Mouse (Mus musculus) erythroblast, embryonic 14.5 days (primary cell): Measurements from ENCODE around the gene Hrh2. TPM values are rescaled to one million over a fixed set of nuclear protein-coding genes. Genes with fewer than 3 reads are reported as not detected.

Experiments used
- H3K27me3 ChIP-seq: 2 replicates; pipeline ENCODE4 v1.6.1; 2012; ENCODE audit warnings: inconsistent platforms; ENCODE audit not compliant: control insufficient read depth
- H3K36me3 ChIP-seq: 2 replicates; pipeline ENCODE4 v1.6.1; 2012; ENCODE audit warnings: mild to moderate bottlenecking, inconsistent platforms; ENCODE audit not compliant: control insufficient read depth
- H3K4me1 ChIP-seq: 2 replicates; pipeline ENCODE4 v1.6.1; 2012; ENCODE audit warnings: inconsistent platforms; ENCODE audit not compliant: control insufficient read depth
- H3K4me3 ChIP-seq: replicated peaks from 2 replicates; pipeline ENCODE3; 2012; ENCODE audit warnings: moderate library complexity, mild to moderate bottlenecking, inconsistent platforms
- H3K9me3 ChIP-seq: 2 replicates; pipeline ENCODE4 v1.6.1; 2012; ENCODE audit warnings: low read length, inconsistent platforms, mixed read lengths; ENCODE audit not compliant: control insufficient read depth
- GATA1 ChIP-seq: IDR thresholded peaks from 2 replicates; pipeline ENCODE4 v1.6.1; 2012; ENCODE audit warnings: low read length, inconsistent platforms, mixed read lengths
- TAL1 ChIP-seq: IDR thresholded peaks from 3 replicates; pipeline ENCODE4 v1.6.1; 2012; ENCODE audit warnings: low read length, inconsistent platforms, mixed read lengths
- polyA plus RNA-seq: library from polyadenylated mRNA; stranded (reverse); fragments of >175 nt; gene quantifications from 2 replicates; pipeline ENCODE4 v1.2.3, GENCODE M21; 2012

Gene Hrh2
- polyA plus RNA-seq, 1 experiment = not detected

- Histone ChIP-seq H3K4me3 (no peak overlapping the region), H3K36me3 (no peaks in the 10 kb centered on the region), H3K9me3 (no peaks in the 10 kb centered on the region), H3K4me1 (no peaks in the 10 kb centered on the region), H3K27me3 (no peaks in the 10 kb centered on the region)
- TF ChIP-seq TAL1 (no peak), GATA1 (no peak)
These were observed 74.5 kb downstream of the Hrh2 start for GRCm38 (mm10) chr13:54266472-54266871.

GRCm38 (mm10) chr13:54269087-54269486 lies 77.2 kb downstream of the Hrh2 start:
- H3K27me3 ChIP-seq = no peaks in the 10 kb centered on the region
- TF ChIP-seq TAL1 (no peak), GATA1 (no peak)

GRCm38 (mm10) chr13:54269628-54270027 lies 77.7 kb downstream of the Hrh2 start:
- no peak overlapping the region for H3K4me3 ChIP-seq
- no peaks in the 10 kb centered on the region for H3K27me3 ChIP-seq
- no peaks in the 10 kb centered on the region for H3K36me3 ChIP-seq
- no peak for TF ChIP-seq GATA1
- TF ChIP-seq TAL1 = no peak
- no peaks in the 10 kb centered on the region for H3K4me1 ChIP-seq
- no peaks in the 10 kb centered on the region for H3K9me3 ChIP-seq

More at GRCm38 (mm10) chr13:54269087-54269486, 77.2 kb downstream of the Hrh2 start:
- Histone ChIP-seq H3K4me3 (no peak overlapping the region), H3K9me3 (no peaks in the 10 kb centered on the region), H3K36me3 (no peaks in the 10 kb centered on the region), H3K4me1 (no peaks in the 10 kb centered on the region)

GRCm38 (mm10) chr13:54272076-54272475 lies 80.1 kb downstream of the Hrh2 start:
- H3K4me1 ChIP-seq = no peaks in the 10 kb centered on the region
- H3K9me3 ChIP-seq = no peaks in the 10 kb centered on the region
- TF ChIP-seq GATA1 (no peak), TAL1 (no peak)
- no peak overlapping the region for H3K4me3 ChIP-seq
- H3K27me3 ChIP-seq = no peaks in the 10 kb centered on the region
- no peaks in the 10 kb centered on the region for H3K36me3 ChIP-seq

- no peaks in the 10 kb centered on the region for H3K36me3 ChIP-seq
- H3K27me3 ChIP-seq = no peaks in the 10 kb centered on the region
- no peaks in the 10 kb centered on the region for H3K4me1 ChIP-seq
- peaks cover 2% of the 10 kb centered on the region; the same call in 1 of the 2 replicates for H3K9me3 ChIP-seq
- no peak overlapping the region for H3K4me3 ChIP-seq
- TF ChIP-seq GATA1 = no peak
These were observed 85.5 kb downstream of the Hrh2 start for GRCm38 (mm10) chr13:54277406-54277805.

GRCm38 (mm10) chr13:54280366-54280765 lies 88.4 kb downstream of the Hrh2 start:
- H3K4me3 ChIP-seq = no peak overlapping the region
- peaks cover 2% of the 10 kb centered on the region; the same call in 1 of the 2 replicates for H3K9me3 ChIP-seq
- no peaks in the 10 kb centered on the region; the same call in 1 of the 2 replicates for H3K27me3 ChIP-seq
- no peaks in the 10 kb centered on the region for H3K36me3 ChIP-seq
- H3K4me1 ChIP-seq = no peaks in the 10 kb centered on the region
- TF ChIP-seq GATA1 = no peak
- no peak for TF ChIP-seq TAL1

GRCm38 (mm10) chr13:54281149-54281548 lies 89.2 kb downstream of the Hrh2 start:
- H3K27me3 ChIP-seq = no peaks in the 10 kb centered on the region; the same call in 1 of the 2 replicates
- H3K9me3 ChIP-seq = peaks cover 2% of the 10 kb centered on the region; the same call in 1 of the 2 replicates
- TF ChIP-seq GATA1 = no peak
- TF ChIP-seq TAL1 = no peak
- H3K36me3 ChIP-seq = no peaks in the 10 kb centered on the region
- no peaks in the 10 kb centered on the region for H3K4me1 ChIP-seq
- no peak overlapping the region for H3K4me3 ChIP-seq

- Histone ChIP-seq H3K4me3 (no peak overlapping the region), H3K4me1 (no peaks in the 10 kb centered on the region), H3K36me3 (no peaks in the 10 kb centered on the region), H3K27me3 (no peaks in the 10 kb centered on the region; the same call in 1 of the 2 replicates), H3K9me3 (peaks cover 2% of the 10 kb centered on the region; the same call in 1 of the 2 replicates)
- TF ChIP-seq TAL1 (no peak), GATA1 (no peak)
These were observed 89.7 kb downstream of the Hrh2 start for GRCm38 (mm10) chr13:54281623-54282022.

- Histone ChIP-seq H3K36me3 (no peaks in the 10 kb centered on the region), H3K4me3 (no peak overlapping the region), H3K4me1 (no peaks in the 10 kb centered on the region), H3K9me3 (peaks cover 2% of the 10 kb centered on the region; the same call in 1 of the 2 replicates), H3K27me3 (no peaks in the 10 kb centered on the region; the same call in 1 of the 2 replicates)
- no peak for TF ChIP-seq GATA1
- no peak for TF ChIP-seq TAL1
These were observed 90.4 kb downstream of the Hrh2 start for GRCm38 (mm10) chr13:54282149-54282860.

- Histone ChIP-seq H3K36me3 (no peaks in the 10 kb centered on the region), H3K27me3 (no peaks in the 10 kb centered on the region; the same call in 1 of the 2 replicates), H3K4me1 (no peaks in the 10 kb centered on the region), H3K9me3 (no peaks in the 10 kb centered on the region), H3K4me3 (no peak overlapping the region)
- TF ChIP-seq GATA1 = no peak
- no peak for TF ChIP-seq TAL1
These were observed 90.9 kb downstream of the Hrh2 start for GRCm38 (mm10) chr13:54282861-54283206.

Other genes starting within 250 kb of the Hrh2 start
- not detected in 2 replicates for gene Drd1, start 136.4 kb upstream of the Hrh2 start, polyA plus RNA-seq
- gene Sfxn1, start 120.3 kb upstream of the Hrh2 start, polyA plus RNA-seq = 0.58 and 0.75 TPM in 2 replicates
- gene Cplx2, start 179.2 kb downstream of the Hrh2 start, polyA plus RNA-seq = 0.02 and 0.03 TPM in 2 replicates